Mouse (Mus musculus): ENCODE data around the gene Tmem259.

The Tmem259 gene

GRCm38 (mm10) chr10:80025044-80025347 lies 40.9 kb upstream of the Tmem259 start:
- TF ChIP-seq CTCF (conservative IDR thresholded peaks at IDR 0.05; ENCODE audit: low read length) (no peak), POU5F1 (IDR thresholded peaks at IDR 0.05; ENCODE audit: borderline replicate concordance, low read length) (no peak), NANOG (IDR thresholded peaks at IDR 0.05; ENCODE audit: borderline replicate concordance, low read length) (no peak)
- Histone ChIP-seq H3K36me3 (ENCODE audit: insufficient read depth, low read length) (peaks cover 37% of the 10 kb centered on the region), H3K9me3 (ENCODE audit: low read length) (no peaks in the 10 kb centered on the region), H3K4me3 (replicated peaks; ENCODE audit: low read length) (peak overlapping the region; percentile 48), H3K4me1 (replicated peaks; ENCODE audit: low read depth, low read length) (peaks cover 94% of the 10 kb centered on the region), H3K27me3 (ENCODE audit: insufficient read depth, low read length) (no peaks in the 10 kb centered on the region)

GRCm38 (mm10) chr10:80024229-80025043 lies 40.3 kb upstream of the Tmem259 start:
- H3K4me1 ChIP-seq (replicated peaks; ENCODE audit: low read depth, low read length): peaks cover 99% of the 10 kb centered on the region
- H3K9me3 ChIP-seq (ENCODE audit: low read length): no peaks in the 10 kb centered on the region
- TF ChIP-seq NANOG (IDR thresholded peaks at IDR 0.05; ENCODE audit: borderline replicate concordance, low read length) (no peak), POU5F1 (IDR thresholded peaks at IDR 0.05; ENCODE audit: borderline replicate concordance, low read length) (no peak), CTCF (conservative IDR thresholded peaks at IDR 0.05; ENCODE audit: low read length) (no peak)
- peak overlapping the region; percentile 48 for H3K4me3 ChIP-seq (replicated peaks; ENCODE audit: low read length)
- H3K27me3 ChIP-seq (ENCODE audit: insufficient read depth, low read length): no peaks in the 10 kb centered on the region
- H3K36me3 ChIP-seq (ENCODE audit: insufficient read depth, low read length): peaks cover 34% of the 10 kb centered on the region

GRCm38 (mm10) chr10:80023758-80024157 lies 39.6 kb upstream of the Tmem259 start:
- Histone ChIP-seq H3K9me3 (ENCODE audit: low read length) (no peaks in the 10 kb centered on the region), H3K36me3 (ENCODE audit: insufficient read depth, low read length) (peaks cover 28% of the 10 kb centered on the region), H3K27me3 (ENCODE audit: insufficient read depth, low read length) (no peaks in the 10 kb centered on the region), H3K4me3 (replicated peaks; ENCODE audit: low read length) (no peak overlapping the region), H3K4me1 (replicated peaks; ENCODE audit: low read depth, low read length) (peaks cover 99% of the 10 kb centered on the region)
- TF ChIP-seq NANOG (IDR thresholded peaks at IDR 0.05; ENCODE audit: borderline replicate concordance, low read length): no peak
- TF ChIP-seq POU5F1 (IDR thresholded peaks at IDR 0.05; ENCODE audit: borderline replicate concordance, low read length): no peak

- Histone ChIP-seq H3K4me3 (replicated peaks; ENCODE audit: low read length) (no peak overlapping the region), H3K4me1 (replicated peaks; ENCODE audit: low read depth, low read length) (peaks cover 96% of the 10 kb centered on the region), H3K36me3 (ENCODE audit: insufficient read depth, low read length) (peaks cover 27% of the 10 kb centered on the region), H3K27me3 (ENCODE audit: insufficient read depth, low read length) (0 out of 2 replicates have a peak, but pooled peaks cover 2% of the 10 kb centered on the region), H3K9me3 (ENCODE audit: low read length) (no peaks in the 10 kb centered on the region)
- TF ChIP-seq POU5F1 (IDR thresholded peaks at IDR 0.05; ENCODE audit: borderline replicate concordance, low read length) (no peak), NANOG (IDR thresholded peaks at IDR 0.05; ENCODE audit: borderline replicate concordance, low read length) (no peak), CTCF (conservative IDR thresholded peaks at IDR 0.05; ENCODE audit: low read length) (no peak)
Measured at GRCm38 (mm10) chr10:80022806-80023205, 38.7 kb upstream of the Tmem259 start.

- peaks cover 96% of the 10 kb centered on the region for H3K4me1 ChIP-seq (replicated peaks; ENCODE audit: low read depth, low read length)
- TF ChIP-seq NANOG (IDR thresholded peaks at IDR 0.05; ENCODE audit: borderline replicate concordance, low read length) (no peak), POU5F1 (IDR thresholded peaks at IDR 0.05; ENCODE audit: borderline replicate concordance, low read length) (no peak), CTCF (conservative IDR thresholded peaks at IDR 0.05; ENCODE audit: low read length) (no peak)
- 0 out of 2 replicates have a peak overlapping the region, but pooled peaks have one; percentile 26 for H3K4me3 ChIP-seq (replicated peaks; ENCODE audit: low read length)
- H3K36me3 ChIP-seq (ENCODE audit: insufficient read depth, low read length): peaks cover 21% of the 10 kb centered on the region
- no peaks in the 10 kb centered on the region for H3K9me3 ChIP-seq (ENCODE audit: low read length)
- H3K27me3 ChIP-seq (ENCODE audit: insufficient read depth, low read length): 0 out of 2 replicates have a peak, but pooled peaks cover 3% of the 10 kb centered on the region
Measured at GRCm38 (mm10) chr10:80022164-80022563, 38.0 kb upstream of the Tmem259 start.

- peak overlapping the region; percentile 32; the same call in 1 of the 2 replicates for H3K4me3 ChIP-seq (replicated peaks; ENCODE audit: low read length)
- TF ChIP-seq POU5F1 (IDR thresholded peaks at IDR 0.05; ENCODE audit: borderline replicate concordance, low read length) (no peak), CTCF (conservative IDR thresholded peaks at IDR 0.05; ENCODE audit: low read length) (no peak), NANOG (IDR thresholded peaks at IDR 0.05; ENCODE audit: borderline replicate concordance, low read length) (no peak)
Measured at GRCm38 (mm10) chr10:80021320-80021641, 37.2 kb upstream of the Tmem259 start.

GRCm38 (mm10) chr10:80020603-80021319 lies 36.6 kb upstream of the Tmem259 start:
- H3K9me3 ChIP-seq (ENCODE audit: low read length): no peaks in the 10 kb centered on the region
- H3K36me3 ChIP-seq (ENCODE audit: insufficient read depth, low read length): peaks cover 11% of the 10 kb centered on the region
- H3K27me3 ChIP-seq (ENCODE audit: insufficient read depth, low read length): 0 out of 2 replicates have a peak, but pooled peaks cover 3% of the 10 kb centered on the region
- H3K4me3 ChIP-seq (replicated peaks; ENCODE audit: low read length): peak overlapping the region; percentile 72
- TF ChIP-seq NANOG (IDR thresholded peaks at IDR 0.05; ENCODE audit: borderline replicate concordance, low read length) (no peak), CTCF (conservative IDR thresholded peaks at IDR 0.05; ENCODE audit: low read length) (peak; percentile 7; the same call in 1 of the 2 replicates), POU5F1 (IDR thresholded peaks at IDR 0.05; ENCODE audit: borderline replicate concordance, low read length) (no peak)
- peaks cover 96% of the 10 kb centered on the region for H3K4me1 ChIP-seq (replicated peaks; ENCODE audit: low read depth, low read length)

More at GRCm38 (mm10) chr10:80021320-80021641, 37.2 kb upstream of the Tmem259 start:
- H3K9me3 ChIP-seq (ENCODE audit: low read length): no peaks in the 10 kb centered on the region
- H3K27me3 ChIP-seq (ENCODE audit: insufficient read depth, low read length): 0 out of 2 replicates have a peak, but pooled peaks cover 3% of the 10 kb centered on the region
- peaks cover 12% of the 10 kb centered on the region for H3K36me3 ChIP-seq (ENCODE audit: insufficient read depth, low read length)
- H3K4me1 ChIP-seq (replicated peaks; ENCODE audit: low read depth, low read length): peaks cover 96% of the 10 kb centered on the region

- peaks cover 96% of the 10 kb centered on the region for H3K4me1 ChIP-seq (replicated peaks; ENCODE audit: low read depth, low read length)
- TF ChIP-seq CTCF (conservative IDR thresholded peaks at IDR 0.05; ENCODE audit: low read length) (no peak), POU5F1 (IDR thresholded peaks at IDR 0.05; ENCODE audit: borderline replicate concordance, low read length) (no peak), NANOG (IDR thresholded peaks at IDR 0.05; ENCODE audit: borderline replicate concordance, low read length) (no peak)
- H3K27me3 ChIP-seq (ENCODE audit: insufficient read depth, low read length): peaks cover 7% of the 10 kb centered on the region
- peaks cover 16% of the 10 kb centered on the region for H3K36me3 ChIP-seq (ENCODE audit: insufficient read depth, low read length)
- H3K4me3 ChIP-seq (replicated peaks; ENCODE audit: low read length): peak overlapping the region; percentile 72
- H3K9me3 ChIP-seq (ENCODE audit: low read length): no peaks in the 10 kb centered on the region
Measured at GRCm38 (mm10) chr10:80020191-80020590, 36.1 kb upstream of the Tmem259 start.
